Mouse (Mus musculus) heart, embryonic 15.5 days (tissue): ENCODE data around the gene Crocc. TPM values are rescaled to one million over a fixed set of nuclear protein-coding genes. Genes with fewer than 3 reads are reported as not detected.

Source experiments
- ATAC-seq: fragments of 200-750 bp; cut with Nextera tagmentation; replicated peaks from 2 replicates; pipeline ENCODE4 v1.8.0; 2017; ENCODE audit warnings: low read depth, moderate TSS enrichment; ENCODE audit not compliant: insufficient number of reproducible peaks, insufficient read depth, low FRiP score
- H3K27ac ChIP-seq: fragments of 300-500 bp; sonication (generic); 2 replicates; pipeline ENCODE4 v1.5.1; 2015; ENCODE audit warnings: mild to moderate bottlenecking, inconsistent platforms
- H3K27me3 ChIP-seq: fragments of 300-500 bp; sonication (generic); 2 replicates; pipeline ENCODE4 v1.6.1; 2015; ENCODE audit warnings: inconsistent platforms
- H3K36me3 ChIP-seq: fragments of 300-500 bp; sonication (generic); 2 replicates; pipeline ENCODE4 v1.6.1; 2015; ENCODE audit warnings: mild to moderate bottlenecking, inconsistent platforms
- H3K4me1 ChIP-seq: fragments of 300-500 bp; sonication (generic); replicated peaks from 2 replicates; pipeline ENCODE4 v1.6.1; 2015; ENCODE audit warnings: inconsistent platforms
- H3K4me2 ChIP-seq: fragments of 300-500 bp; sonication (generic); 2 replicates; pipeline ENCODE4 v1.6.1; 2015; ENCODE audit warnings: inconsistent platforms, mild to moderate bottlenecking, moderate library complexity
- H3K4me3 ChIP-seq: fragments of 300-500 bp; sonication (generic); 2 replicates; pipeline ENCODE4 v1.5.1; 2015; ENCODE audit warnings: mild to moderate bottlenecking, inconsistent platforms
- H3K9ac ChIP-seq: fragments of 300-500 bp; sonication (generic); 2 replicates; pipeline ENCODE4 v1.6.1; 2015; ENCODE audit warnings: mild to moderate bottlenecking, inconsistent platforms
- H3K9me3 ChIP-seq: fragments of 300-500 bp; sonication (generic); replicated peaks from 2 replicates; pipeline ENCODE4 v1.6.1; 2016; ENCODE audit warnings: inconsistent platforms
- WGBS: fragments of 180-500 bp; shearing (Covaris S2); methylation state at CpG from one replicate; pipeline ENCODE4 v1.1.7; 2015; ENCODE audit warnings: mixed read lengths; 5-methylcytosine and 5-hydroxymethylcytosine counted together
- polyA plus RNA-seq: library from polyadenylated mRNA; unstranded; fragments of >200 nt; fragmentation: Nextera tagmentation; extraction: Ambion mirVana; gene quantifications from 2 replicates; pipeline ENCODE4 v1.2.1, GENCODE M21; 2015

Gene Crocc
- polyA plus RNA-seq, 1 experiment from 2014 or later, result 3.4 TPM

DNA sequence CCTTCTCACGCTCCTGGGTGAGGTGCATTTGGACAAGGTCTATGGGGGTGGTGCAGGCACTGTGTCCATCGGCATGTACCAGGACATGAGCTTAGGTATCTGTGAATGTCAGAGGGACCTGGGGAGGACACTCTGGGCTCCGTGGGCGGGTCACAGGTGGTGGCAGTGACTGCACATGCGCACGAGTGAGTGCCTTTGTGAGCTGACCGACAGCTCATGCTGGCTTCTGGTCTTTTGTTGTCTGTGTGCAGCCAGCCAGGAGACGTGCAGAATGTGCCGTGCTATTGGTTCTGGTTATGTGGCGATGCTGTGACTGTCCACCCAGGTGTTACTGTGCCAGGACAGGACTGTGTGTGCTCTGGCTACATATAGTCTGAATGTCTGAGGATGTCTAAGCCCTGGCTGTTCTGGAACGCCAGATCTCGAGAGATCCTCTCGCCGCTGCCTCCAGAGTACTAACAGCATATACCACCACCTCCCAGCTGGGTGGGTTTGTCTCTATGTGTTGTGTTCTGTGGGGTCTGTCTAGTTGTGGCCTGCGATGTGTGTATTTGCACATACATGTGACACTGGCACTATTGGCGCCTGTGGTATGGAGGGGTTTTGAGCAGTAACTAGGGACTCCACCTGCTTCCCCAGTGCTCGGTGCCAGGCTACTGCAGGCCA lies 11.4 kb downstream of the Crocc start:
- H3K9ac ChIP-seq, result no peak overlapping the region
- H3K9me3 ChIP-seq, result no peaks in the 10 kb centered on the region
- H3K27ac ChIP-seq, result no peak overlapping the region
- no peaks in the 10 kb centered on the region for H3K27me3 ChIP-seq
- no peak overlapping the region for H3K4me2 ChIP-seq
- 85% methylated on average over 17 of the region's 17 CpGs for WGBS
- no peaks in the 10 kb centered on the region for H3K36me3 ChIP-seq
- H3K4me1 ChIP-seq, result peaks cover 23% of the 10 kb centered on the region
- H3K4me3 ChIP-seq, result no peak overlapping the region
- no peak for ATAC-seq

DNA sequence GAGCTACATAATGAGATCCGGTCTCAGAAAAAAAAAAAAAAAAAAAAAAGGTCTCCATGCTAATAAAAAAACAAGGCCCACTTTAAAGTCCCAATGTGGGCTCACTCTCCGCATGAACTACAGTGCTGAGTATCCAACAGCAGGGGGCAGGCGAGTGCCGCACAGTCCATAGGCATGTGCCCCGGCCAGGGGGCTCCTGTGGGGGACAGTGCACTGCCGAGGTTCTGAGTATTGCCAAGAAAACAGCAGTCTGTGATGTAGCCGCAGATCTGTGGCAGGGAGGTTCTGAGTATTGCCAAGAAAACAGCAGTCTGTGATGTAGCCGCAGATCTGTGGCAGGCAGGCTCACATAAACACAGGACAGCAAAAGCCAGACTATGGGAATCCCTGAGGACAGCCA lies 15.5 kb downstream of the Crocc start:
- no peak for ATAC-seq
- H3K9ac ChIP-seq, result no peak overlapping the region
- 14% methylated on average over 8 of the region's 8 CpGs for WGBS
- no peaks in the 10 kb centered on the region; the same call in 1 of the 2 replicates for H3K36me3 ChIP-seq
- H3K4me2 ChIP-seq, result no peak overlapping the region
- no peak overlapping the region for H3K4me3 ChIP-seq
- H3K27me3 ChIP-seq, result no peaks in the 10 kb centered on the region
- peaks cover 7% of the 10 kb centered on the region for H3K4me1 ChIP-seq
- no peaks in the 10 kb centered on the region for H3K9me3 ChIP-seq
- peak overlapping the region; percentile 11; the same call in 1 of the 2 replicates for H3K27ac ChIP-seq

DNA sequence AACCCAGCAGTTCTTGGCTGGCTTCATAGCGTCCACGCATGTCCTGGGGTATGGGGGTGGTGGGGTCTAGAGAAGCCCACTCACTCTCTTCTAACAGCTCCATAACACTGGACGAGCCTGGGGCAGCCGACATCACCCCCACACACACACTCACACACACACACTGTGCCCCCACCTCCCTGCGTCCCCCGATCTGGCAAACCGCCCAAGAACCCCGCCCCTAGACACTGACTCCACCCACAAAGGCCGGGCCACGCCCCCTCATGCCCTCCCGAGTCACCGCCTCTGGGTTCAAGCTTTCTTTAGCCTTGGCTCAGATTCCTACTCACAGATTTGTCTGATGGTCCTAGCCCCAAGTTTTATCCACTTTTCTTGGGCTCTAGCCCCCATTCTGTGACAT lies 19.2 kb downstream of the Crocc start:
- Histone ChIP-seq H3K4me3 (no peak overlapping the region), H3K4me2 (no peak overlapping the region), H3K27me3 (no peaks in the 10 kb centered on the region), H3K27ac (no peak overlapping the region), H3K36me3 (peaks cover 7% of the 10 kb centered on the region; the same call in 1 of the 2 replicates), H3K4me1 (peaks cover 7% of the 10 kb centered on the region), H3K9ac (no peak overlapping the region), H3K9me3 (no peaks in the 10 kb centered on the region)
- no peak for ATAC-seq
- 45% methylated on average over 12 of the region's 12 CpGs for WGBS

DNA sequence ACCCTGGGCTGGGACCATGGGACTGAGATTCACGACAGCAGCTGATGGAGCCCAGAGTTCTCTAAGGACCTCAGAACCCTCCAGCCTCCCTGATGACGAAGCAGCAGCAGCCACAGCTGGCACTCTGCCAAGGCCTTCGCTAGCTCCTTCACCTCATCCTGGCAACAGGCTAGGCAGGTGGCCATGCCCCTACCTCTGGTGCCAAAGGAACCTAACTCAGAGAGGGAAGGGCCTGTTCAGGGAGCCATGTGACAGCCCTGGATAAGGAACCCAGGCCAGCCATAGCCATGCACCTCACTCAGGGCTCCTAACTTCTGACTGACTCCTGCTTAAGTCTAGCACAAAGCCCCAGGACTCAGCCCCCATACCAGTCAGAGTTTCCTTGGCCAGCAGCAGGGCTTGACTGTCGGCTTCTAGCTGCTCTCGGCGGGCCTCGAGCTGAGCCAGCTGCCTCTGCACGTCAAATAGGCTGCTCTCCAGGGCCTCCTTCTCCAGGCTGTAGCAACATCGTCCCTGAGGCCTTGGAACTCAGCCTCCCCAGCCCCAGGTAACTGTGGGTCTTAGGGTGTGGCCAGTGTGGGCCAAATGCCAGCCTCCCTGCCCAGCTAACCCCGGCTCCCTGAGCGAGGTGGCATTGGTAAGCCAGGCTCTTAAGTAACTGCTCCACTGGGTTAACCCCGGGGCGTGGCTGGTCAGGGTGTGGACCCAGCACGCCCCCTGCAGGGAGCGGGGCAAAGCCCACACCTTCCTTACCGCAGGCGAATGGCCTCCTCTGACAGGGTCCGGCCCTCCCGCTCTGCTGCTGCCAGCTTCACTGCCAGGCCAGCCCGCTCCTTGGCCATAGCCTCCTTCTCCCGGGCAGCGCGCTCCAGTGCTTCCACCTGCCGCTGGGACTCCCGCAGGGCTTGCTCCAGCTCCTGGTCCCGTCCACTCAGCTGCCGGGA lies 26.5 kb downstream of the Crocc start:
- H3K4me2 ChIP-seq, result no peak overlapping the region
- H3K27me3 ChIP-seq, result no peaks in the 10 kb centered on the region
- no peak overlapping the region for H3K27ac ChIP-seq
- H3K4me3 ChIP-seq, result no peak overlapping the region
- peaks cover 7% of the 10 kb centered on the region; the same call in 1 of the 2 replicates for H3K36me3 ChIP-seq
- H3K4me1 ChIP-seq, result peaks cover 12% of the 10 kb centered on the region
- H3K9ac ChIP-seq, result no peak overlapping the region
- no peak for ATAC-seq
- WGBS, result 75% methylated on average over 27 of the region's 27 CpGs
- no peaks in the 10 kb centered on the region for H3K9me3 ChIP-seq

DNA sequence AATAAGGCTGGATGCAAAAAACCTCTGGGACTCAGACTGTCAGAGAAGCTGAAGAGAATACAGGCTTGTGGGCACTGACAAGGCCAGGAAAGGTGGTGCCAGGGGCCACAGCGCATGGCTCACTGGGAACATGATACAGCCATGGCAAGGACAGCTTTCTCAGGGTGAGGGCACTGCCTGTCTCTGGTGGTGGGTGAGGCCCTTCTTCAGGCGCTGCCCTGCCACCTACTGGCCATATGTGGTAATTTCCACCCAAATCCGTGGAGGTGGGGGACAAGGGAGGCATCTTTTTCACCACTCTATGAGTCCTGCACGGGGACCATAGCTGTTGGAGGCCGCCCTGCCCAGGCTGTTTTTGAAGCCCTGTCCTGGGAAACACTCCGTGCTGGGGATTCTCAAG lies 28.6 kb downstream of the Crocc start:
- H3K9me3 ChIP-seq, result no peaks in the 10 kb centered on the region
- peaks cover 2% of the 10 kb centered on the region; the same call in 1 of the 2 replicates for H3K36me3 ChIP-seq
- 16% methylated on average over 6 of the region's 6 CpGs for WGBS
- H3K9ac ChIP-seq, result no peak overlapping the region
- peaks cover 12% of the 10 kb centered on the region for H3K4me1 ChIP-seq
- no peak overlapping the region for H3K27ac ChIP-seq
- H3K4me2 ChIP-seq, result no peak overlapping the region
- no peaks in the 10 kb centered on the region for H3K27me3 ChIP-seq
- 0 out of 2 replicates have a peak, but pooled peaks have one; percentile 20 for ATAC-seq
- H3K4me3 ChIP-seq, result no peak overlapping the region

DNA sequence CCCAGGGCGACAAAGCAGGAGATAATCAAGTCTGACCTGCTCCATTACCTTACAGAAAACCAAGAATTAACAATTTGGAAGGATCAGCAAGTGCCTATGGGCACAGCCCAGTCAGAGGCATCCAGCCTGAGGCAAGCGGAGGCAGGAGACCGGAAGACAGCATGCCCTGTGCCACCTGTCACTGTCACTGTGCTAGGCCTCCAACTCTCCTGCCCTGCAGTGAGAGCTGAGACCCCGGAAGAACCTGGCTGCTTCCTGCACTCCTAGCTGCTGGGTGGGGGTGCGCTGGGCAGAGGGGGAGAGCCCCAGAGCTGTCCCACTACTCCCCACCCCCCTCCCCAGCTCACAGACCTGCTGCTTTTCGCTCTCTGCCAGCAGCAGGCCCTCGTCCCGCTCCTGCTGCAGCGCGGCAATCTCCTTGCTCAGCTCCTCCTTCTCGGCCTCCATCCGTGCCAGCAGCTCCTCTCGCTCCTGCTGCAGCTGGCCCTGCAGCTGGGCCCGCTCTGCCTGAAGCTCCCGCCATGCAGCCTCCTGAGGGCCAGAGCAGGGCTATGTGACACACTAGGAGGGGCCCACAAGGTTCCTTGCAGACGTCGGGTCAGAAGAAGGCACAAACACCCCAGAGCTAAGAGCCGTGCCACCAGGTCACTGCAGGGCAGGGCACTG lies 29.7 kb downstream of the Crocc start:
- no peaks in the 10 kb centered on the region for H3K27me3 ChIP-seq
- no peak overlapping the region for H3K9ac ChIP-seq
- no peak for ATAC-seq
- no peaks in the 10 kb centered on the region for H3K9me3 ChIP-seq
- H3K27ac ChIP-seq, result no peak overlapping the region
- peaks cover 12% of the 10 kb centered on the region for H3K4me1 ChIP-seq
- no peak overlapping the region for H3K4me2 ChIP-seq
- WGBS, result 84% methylated on average over 18 of the region's 18 CpGs
- no peak overlapping the region for H3K4me3 ChIP-seq
- H3K36me3 ChIP-seq, result no peaks in the 10 kb centered on the region; the same call in 1 of the 2 replicates

DNA sequence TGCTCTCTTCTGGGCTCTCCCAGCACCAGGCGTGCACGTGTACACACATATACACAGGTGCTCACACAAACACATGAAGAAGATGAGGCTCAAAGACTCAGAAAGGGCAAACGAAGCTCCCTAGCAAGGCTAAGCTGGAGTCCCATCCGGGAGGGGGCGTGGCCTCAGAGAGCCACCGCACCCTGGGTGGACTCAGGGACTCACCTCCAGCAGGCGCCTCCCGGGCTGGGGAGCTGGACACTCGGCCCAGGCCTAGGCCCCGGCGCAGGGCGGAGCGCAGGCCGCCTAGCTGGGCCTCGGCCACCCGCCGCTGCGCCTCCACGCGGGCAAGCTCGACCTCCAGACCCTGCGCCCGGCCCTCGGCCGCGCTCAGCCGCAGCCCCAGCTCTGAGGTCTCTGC lies 35.4 kb downstream of the Crocc start:
- H3K4me3 ChIP-seq, result no peak overlapping the region
- H3K36me3 ChIP-seq, result no peaks in the 10 kb centered on the region; the same call in 1 of the 2 replicates
- no peaks in the 10 kb centered on the region for H3K27me3 ChIP-seq
- no peak overlapping the region for H3K9ac ChIP-seq
- WGBS, result 84% methylated on average over 27 of the region's 27 CpGs
- no peak overlapping the region for H3K4me2 ChIP-seq
- H3K27ac ChIP-seq, result no peak overlapping the region
- no peak for ATAC-seq
- H3K9me3 ChIP-seq, result no peaks in the 10 kb centered on the region
- H3K4me1 ChIP-seq, result peaks cover 32% of the 10 kb centered on the region

DNA sequence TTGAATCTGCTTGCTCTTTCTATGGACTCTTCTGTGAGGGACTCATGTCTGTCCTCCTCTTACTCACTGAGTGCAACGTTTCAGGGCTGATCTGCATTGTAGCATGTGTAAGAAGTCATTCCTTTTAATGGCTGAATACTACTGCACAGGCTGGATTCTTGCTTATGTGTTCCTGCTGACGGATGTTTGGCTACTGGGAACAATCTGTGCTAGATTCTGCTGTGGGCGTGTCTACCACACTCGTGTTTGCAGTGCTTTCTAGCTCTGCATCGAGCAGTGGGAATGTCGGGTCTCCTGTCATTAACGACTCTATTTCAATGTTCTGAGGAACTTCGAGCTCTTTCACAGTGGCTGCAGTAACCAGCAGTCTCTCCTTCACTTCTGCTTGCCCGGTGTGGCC lies 36.3 kb downstream of the Crocc start:
- ATAC-seq, result no peak
- H3K4me3 ChIP-seq, result no peak overlapping the region
- H3K36me3 ChIP-seq, result no peaks in the 10 kb centered on the region
- H3K4me2 ChIP-seq, result no peak overlapping the region
- WGBS, result 52% methylated on average over 9 of the region's 9 CpGs
- H3K9ac ChIP-seq, result no peak overlapping the region
- H3K27ac ChIP-seq, result peak overlapping the region; percentile 20; the same call in 1 of the 2 replicates
- H3K4me1 ChIP-seq, result peaks cover 38% of the 10 kb centered on the region
- no peaks in the 10 kb centered on the region for H3K27me3 ChIP-seq
- no peaks in the 10 kb centered on the region for H3K9me3 ChIP-seq

DNA sequence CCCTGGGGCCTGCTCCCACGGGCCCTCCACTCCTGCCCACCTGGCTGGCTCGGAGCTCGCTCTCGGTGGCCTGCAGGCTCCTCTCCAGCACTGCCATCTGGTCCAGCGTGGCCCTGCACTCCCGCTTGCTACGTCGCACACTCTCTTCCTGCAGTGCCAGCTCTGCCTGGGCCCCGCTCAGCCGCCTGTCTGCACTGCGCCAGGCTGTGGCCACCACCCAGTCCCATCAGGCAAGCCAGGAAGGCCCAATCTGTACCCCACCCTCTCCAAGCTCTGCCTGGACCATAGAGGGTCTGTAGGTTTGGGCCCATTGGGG lies 38.8 kb downstream of the Crocc start:
- peak overlapping the region; percentile 11; the same call in 1 of the 2 replicates for H3K9ac ChIP-seq
- H3K4me2 ChIP-seq, result peak overlapping the region; percentile 47; the same call in 1 of the 2 replicates
- 52% methylated on average over 11 of the region's 11 CpGs for WGBS
- H3K36me3 ChIP-seq, result no peaks in the 10 kb centered on the region
- H3K9me3 ChIP-seq, result no peaks in the 10 kb centered on the region
- no peak; the same call in none of the 2 replicates for ATAC-seq
- H3K27me3 ChIP-seq, result no peaks in the 10 kb centered on the region
- H3K4me3 ChIP-seq, result no peak overlapping the region
- H3K4me1 ChIP-seq, result peaks cover 57% of the 10 kb centered on the region
- peak overlapping the region; percentile 95 for H3K27ac ChIP-seq

DNA sequence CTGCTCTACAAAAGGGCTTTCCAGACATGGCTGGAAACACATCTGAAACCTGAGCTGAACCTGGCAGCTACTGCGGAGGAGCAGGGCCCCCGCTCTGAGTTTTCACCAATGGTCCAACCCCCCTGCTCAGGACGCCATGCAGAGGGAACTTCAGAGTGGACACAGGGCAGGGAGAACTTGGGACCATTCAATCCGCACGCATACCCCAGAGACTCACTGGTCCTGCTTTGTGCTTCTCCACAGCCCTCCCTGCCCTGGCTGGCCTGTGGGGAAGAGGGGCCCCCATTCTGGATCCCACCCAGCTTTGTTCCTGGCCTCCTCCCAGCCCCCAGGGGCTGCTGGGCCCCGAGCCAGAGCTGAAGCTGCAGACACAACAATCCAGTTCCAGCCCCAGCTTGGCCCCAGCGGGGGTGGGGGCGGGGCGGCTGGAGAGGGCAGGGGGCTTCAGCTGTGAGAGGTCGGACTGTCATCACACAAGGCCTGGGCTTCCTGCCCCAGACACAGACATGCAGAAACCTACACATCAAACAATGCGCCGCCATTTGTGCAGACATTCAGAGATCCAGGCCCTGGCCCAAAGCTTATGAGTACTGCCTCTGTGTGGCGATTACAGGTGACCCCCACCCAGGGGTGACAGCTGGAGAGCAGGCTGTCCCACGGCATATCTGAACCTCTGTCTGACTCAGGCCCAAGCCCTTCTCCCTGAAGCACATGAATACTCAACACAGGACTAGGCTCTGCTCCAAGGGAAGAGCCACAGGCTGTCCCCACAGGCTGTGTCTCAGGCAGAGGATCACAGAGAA lies 39.3 kb downstream of the Crocc start:
- H3K27me3 ChIP-seq, result no peaks in the 10 kb centered on the region
- H3K9ac ChIP-seq, result peak overlapping the region; percentile 37; the same call in 1 of the 2 replicates
- H3K4me2 ChIP-seq, result peak overlapping the region; percentile 47
- peaks cover 63% of the 10 kb centered on the region for H3K4me1 ChIP-seq
- peak overlapping the region; percentile 95 for H3K27ac ChIP-seq
- 16% methylated on average over 14 of the region's 14 CpGs for WGBS
- H3K4me3 ChIP-seq, result no peak overlapping the region
- peak; percentile 84 for ATAC-seq
- no peaks in the 10 kb centered on the region for H3K9me3 ChIP-seq
- H3K36me3 ChIP-seq, result peaks cover 2% of the 10 kb centered on the region; the same call in 1 of the 2 replicates
